Mouse (Mus musculus) cerebellum, adult 18-20 months (tissue): ENCODE results near the gene Krtcap3.
"Not testable (repeated sequence)": the region's sequence is repeated elsewhere in the genome, so short reads cannot be mapped to it uniquely, and the experiment has no call there.

Source experiments
- DNase-seq, 2 experiments: peaks; one replicate each; pipeline ENCODE4 v3.0.0; 2021

Gene Krtcap3

GRCm38 (mm10) chr5:31251541-31252101 is at the start of gene Krtcap3:
Krtcap3 (plus strand) TSS chr5:31251691.
- DNase-seq = peak; percentile 22 to 42

DNA sequence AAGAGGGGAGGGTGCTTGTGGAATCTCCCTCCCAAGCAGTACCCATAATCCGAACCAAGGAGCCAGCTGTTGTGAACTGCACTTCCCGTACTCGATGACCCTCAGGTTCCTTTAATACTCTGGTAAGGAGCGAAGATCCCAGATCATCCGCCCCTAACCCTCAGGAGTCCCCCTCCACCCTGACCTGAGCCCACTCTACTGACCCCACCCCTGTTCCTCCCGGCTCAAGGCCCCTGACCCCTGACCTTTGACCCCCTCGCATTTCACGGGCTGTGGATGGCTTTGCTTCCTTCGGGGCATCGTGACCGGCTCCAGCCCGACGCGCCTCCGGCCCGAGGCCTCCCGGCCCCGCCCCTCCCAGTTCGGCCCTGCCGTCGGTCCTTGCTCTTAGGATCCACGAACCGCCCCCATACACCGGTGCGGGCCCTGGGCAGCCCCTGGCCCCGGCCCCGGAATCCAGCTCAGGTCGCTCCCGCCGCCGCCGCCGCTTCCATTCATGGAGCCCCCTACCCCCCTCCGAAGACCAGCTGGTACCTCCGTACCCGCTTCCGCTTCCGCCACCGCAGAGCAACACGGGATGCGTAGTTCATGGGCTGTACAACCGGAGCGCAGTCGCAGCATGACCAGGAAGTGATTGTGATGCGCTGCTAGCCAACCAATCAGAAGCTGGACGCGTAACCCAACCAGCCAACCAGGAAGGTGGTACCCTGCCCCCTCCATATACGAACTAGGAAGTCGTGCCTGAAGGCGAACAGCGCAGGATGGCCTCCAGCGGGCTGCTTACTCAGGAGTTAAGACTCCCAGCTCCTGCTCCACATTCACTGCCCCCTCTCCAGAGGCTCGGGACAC is 49.5 kb upstream of the Krtcap3 start, which contains the start of gene Zfp513:
TSS of gene Zfp513 (minus strand) at position 562 of the 849 bp plus-strand sequence.
- DNase-seq = peak; percentile 93 to 98

DNA sequence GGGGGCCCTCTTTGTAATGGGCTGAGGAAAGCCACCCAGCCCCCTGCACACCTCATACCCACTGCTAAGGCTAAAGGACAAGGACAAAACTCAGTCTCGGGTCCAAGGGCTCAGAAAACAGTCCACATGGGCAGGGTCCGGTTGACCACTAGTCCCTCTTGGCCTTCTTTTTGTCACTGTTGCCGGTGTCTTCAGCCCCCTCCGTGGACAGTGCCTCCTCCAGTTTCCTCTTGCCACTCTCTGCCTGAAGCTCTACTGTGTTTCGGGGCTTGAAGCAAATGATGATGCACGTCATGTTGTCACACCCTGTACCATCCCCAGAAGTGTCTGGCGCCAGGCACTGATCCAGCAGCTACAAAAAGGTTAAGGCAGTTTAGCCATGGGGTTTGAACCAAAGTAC is 48.6 kb upstream of the Krtcap3 start:
- DNase-seq = peak; percentile 16 to 30

DNA sequence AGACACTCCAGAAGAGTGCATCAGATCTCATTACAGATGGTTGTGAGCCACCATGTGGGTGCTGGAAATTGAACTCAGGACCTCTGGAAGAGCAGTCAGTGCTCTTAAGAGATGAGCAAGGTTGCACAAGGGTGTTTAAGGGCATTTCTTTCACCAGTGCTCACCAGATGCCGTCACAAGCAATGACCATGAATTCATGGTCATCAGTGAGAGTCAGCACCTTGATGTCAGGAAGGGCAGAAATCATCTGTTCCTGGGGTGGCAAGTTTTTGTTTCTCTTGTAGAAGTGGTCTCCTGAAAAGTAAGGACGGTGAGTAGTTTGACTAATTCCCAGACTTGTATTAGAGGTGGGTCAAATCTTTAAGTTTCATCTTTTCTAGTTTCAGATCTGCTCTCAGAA is 47.6 kb upstream of the Krtcap3 start:
- no peak for DNase-seq

DNA sequence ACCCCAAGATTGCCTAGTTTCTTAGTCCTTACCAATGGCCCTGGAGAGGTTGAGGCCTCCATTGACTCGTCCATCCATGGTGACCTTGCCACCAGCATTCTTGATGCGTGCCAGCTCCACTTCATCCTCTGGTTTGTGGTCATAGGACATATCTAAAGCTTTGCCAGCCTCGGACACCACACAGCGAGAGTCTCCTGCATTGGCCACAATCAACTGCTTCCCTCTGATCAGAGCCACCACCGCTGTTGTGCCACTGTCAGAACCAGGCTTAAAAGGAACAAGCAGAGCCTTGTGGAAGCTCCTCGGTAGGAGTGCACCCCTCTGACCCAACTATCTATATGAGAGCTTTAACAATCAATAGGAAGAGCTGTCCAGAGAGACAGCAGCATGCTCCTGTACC is 47.1 kb upstream of the Krtcap3 start:
- no peak for DNase-seq

DNA sequence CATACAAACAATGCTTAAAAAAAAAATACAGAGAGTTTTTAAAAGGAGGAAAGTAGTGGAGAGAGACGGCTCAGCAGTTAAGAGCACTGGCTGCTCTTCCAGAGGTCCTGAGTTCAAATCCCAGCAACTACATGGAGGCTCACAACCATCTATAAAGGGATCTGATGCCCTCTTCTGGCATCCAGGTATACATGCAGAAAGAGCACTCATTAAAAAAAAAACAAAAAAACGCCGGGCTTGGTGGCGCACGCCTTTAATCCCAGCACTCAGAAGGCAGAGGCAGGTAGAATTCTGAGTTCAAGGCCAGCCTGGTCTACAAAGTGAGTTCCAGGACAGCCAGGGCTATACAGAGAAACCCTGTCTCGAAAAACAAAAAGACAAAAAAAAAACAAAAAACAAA is 34.9 kb upstream of the Krtcap3 start:
- DNase-seq = not testable (repeated sequence)

GRCm38 (mm10) chr5:31218294-31218693 is 33.2 kb upstream of the Krtcap3 start:
- DNase-seq = no peak

- DNase-seq = no peak
These were observed 32.4 kb upstream of the Krtcap3 start for GRCm38 (mm10) chr5:31219070-31219469.

DNA sequence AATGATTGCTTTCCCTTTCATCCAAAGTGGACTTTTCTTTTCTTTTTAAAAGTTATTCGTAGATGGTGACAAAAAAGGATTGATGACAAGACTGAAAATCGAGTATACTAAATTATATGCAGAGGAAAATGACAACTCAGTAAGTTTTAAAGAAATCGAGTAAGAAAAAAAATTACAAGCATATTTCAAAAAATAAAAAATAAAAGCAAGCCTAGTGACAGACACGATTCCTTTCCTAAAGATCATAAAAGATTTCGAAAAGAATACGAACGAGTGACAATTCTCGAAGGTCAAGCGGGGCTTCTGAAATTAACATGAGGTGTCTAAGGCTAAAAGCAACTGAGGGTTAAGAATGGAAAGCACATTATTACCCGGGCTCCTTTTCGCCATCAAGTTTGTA is 32.0 kb upstream of the Krtcap3 start:
- no peak for DNase-seq

- DNase-seq = peak in 1 of 2 experiments; percentile 46
These were observed 31.5 kb upstream of the Krtcap3 start for GRCm38 (mm10) chr5:31219911-31220447.

DNA sequence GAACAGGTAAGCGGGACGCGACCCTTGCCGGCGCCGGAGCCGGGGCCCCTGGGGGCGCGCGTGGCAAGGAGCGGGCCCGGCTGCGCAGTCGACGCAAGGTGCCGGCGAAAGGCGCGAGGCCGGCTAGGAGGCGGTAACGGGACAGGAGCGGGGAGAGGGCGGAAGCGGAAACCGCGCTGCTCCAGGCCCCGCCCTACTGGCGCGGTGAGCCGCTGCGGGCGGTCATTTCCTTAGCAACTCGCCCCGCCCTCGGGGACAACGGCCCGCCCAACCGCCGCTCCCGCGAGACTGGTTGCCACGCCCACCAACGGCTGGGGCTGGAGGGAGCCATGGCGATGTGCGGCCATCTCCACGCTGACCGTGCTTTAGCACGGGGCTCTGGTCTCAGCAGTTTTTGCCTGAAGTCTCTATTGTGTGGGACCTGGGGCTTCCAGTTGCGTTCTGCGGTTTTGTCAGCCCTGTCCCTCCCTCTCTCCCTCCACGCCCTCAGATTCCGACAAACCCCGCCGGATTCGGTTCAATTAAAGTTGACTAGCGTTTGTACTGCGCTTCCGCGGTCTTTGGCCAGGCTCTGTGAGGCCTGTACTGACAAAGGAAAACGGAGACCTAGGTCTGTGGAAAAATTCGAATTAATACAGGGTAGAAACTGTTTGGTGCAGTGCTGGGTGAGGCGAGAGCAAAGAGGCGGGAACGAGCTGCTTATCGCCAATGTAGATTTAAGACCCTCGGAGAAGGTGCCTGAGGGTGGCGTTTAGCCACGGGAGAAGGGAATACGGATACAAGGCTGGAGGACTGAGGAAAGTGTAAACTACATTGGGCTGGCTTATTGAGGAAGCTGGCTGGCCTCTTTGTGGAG is 30.8 kb upstream of the Krtcap3 start, which contains the start of gene Ppm1g:
TSS of gene Ppm1g (minus strand) at position 240 of the 856 bp plus-strand sequence.
- peak; percentile 95 to 98 for DNase-seq

GRCm38 (mm10) chr5:31221304-31221945 is 30.1 kb upstream of the Krtcap3 start:
- DNase-seq = peak in 1 of 2 experiments; percentile 24

DNA sequence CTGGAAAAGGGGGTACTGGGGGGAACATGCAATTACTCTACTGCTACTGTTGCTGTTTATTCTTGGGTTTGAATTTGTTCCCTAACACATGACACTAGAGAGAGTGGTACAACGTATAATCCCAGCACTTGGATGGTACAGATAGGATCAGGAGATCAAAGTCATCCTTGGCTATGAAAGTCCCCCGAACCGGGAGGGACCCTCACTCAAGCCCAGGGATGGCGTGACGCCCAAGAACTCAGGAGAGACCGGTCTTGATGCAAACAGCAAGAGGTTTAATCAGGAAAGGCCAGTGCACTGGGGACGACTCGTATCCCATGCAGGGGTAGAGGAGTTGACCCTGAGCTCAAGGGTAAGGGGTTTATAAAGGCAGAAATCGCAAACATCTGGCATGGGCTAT is 28.8 kb upstream of the Krtcap3 start:
- DNase-seq = no peak

- DNase-seq = no peak
These were observed 24.9 kb upstream of the Krtcap3 start for GRCm38 (mm10) chr5:31226641-31227040.

- peak; percentile 96 to 97 for DNase-seq
These were observed 10.6 kb upstream of the Krtcap3 start, which contains the start of the genes Nrbp1 and Gm9970 for GRCm38 (mm10) chr5:31240637-31241521. Nrbp1 (plus strand) TSS chr5:31240864. Gm9970 (minus strand) TSS chr5:31241232.

DNA sequence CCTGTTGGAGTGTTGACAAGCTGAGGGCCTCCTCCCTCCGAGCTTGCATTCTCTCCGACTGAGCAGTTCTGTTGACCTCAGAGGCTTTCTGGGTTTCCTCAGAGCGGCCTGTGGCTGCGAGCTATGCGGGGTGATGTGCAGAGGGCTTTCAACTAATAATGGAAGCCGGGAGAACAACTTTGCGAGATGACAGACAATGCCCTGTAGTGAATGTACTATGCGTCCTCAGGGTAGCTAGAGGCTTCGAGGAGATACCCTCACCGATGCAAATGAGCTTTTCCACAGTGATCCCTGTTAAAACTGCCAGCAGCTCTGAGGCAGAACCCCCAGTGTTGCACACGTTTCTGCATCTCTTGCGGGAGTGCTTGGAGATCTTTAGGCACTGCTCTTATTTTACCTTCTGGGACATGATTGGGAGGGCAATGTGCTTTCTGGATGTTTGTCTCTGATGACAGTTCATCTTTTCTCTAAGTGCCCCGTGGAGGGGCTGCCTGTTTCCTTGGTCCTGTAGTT is 9.9 kb upstream of the Krtcap3 start:
- DNase-seq = no peak

GRCm38 (mm10) chr5:31242191-31242590 is 9.3 kb upstream of the Krtcap3 start:
- no peak for DNase-seq

DNA sequence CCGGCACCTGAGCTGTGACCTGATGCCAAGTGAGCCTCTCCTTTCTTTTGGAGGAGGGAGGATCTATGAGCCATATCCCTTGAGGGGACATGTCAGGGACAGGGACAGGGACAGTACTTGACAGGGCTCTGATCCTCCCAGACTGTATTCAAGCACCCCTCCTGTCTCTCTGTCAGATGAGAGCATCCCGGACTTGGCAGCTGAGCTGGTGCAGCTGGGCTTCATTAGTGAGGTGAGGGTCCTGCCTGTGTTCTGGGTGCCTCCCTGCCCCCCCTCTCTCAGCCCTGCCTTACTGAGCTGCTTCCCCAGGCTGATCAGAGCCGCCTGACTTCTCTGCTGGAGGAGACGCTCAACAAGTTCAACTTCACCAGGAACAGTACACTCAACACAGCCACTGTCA is 775 bp upstream of the Krtcap3 start:
- no peak for DNase-seq

DNA sequence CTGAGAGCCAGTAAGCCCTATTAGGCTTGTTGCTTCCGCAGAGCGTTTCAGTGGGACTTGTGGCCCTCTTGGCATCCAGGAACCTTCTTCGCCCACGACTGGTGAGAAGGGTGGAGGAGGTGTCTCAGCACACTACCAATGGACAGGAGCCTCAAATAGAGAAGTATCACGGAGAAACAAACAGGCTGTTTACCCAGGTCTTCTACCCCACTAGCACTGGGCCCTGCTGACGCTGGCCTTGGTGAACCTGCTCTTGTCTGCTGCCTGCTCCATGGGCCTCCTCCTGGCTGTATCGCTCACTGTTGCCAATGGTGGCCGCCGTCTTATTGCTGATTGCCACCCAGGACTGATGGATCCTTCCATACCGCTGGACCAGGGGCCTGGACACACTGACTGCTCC is 660 bp downstream of the Krtcap3 start:
- DNase-seq = no peak

- DNase-seq = no peak
These were observed 1.5 kb downstream of the Krtcap3 start for GRCm38 (mm10) chr5:31252795-31253545.
